Mouse (Mus musculus) forelimb bud, embryonic 11.5 days (tissue): ENCODE measurements around the gene Cep295.
"Not testable (repeated sequence)": the region's sequence is repeated elsewhere in the genome, so short reads cannot be mapped to it uniquely, and the experiment has no call there.

Experiments used
- DNase-seq: peaks from one replicate; pipeline ENCODE4 v3.0.0-alpha.2; 2012; ENCODE audit warnings: low read depth, low spot score

Gene Cep295

GRCm38 (mm10) chr9:15306398-15307119, 51.0 kb downstream of the Cep295 start, which contains the start of gene 4931406C07Rik:
TSS of gene 4931406C07Rik (minus strand) at chr9:15306448.
- peak; percentile 57 for DNase-seq

GRCm38 (mm10) chr9:15305503-15306397, 51.8 kb downstream of the Cep295 start, which contains the start of gene Taf1d:
TSS of gene Taf1d (plus strand) at chr9:15306214.
- DNase-seq, result peak; percentile 94

DNA sequence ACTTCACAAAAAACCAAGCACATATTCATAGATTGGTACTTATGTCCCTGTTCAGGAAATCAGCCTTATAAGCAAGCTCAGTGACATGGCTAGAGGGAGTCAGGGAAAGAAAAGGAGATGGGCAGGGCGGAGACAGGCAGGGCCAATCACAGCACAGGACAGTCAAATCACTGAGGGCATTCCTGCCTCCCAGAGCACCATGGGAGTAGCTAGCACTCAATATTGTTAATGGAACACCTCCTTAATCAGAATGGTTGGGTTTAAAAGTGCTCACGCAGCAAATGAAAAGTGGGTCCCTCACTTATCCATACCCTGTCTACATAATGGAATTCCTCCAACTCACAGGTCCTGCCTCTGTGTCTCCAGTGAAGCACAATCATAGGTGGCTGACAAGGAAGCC, 54.7 kb downstream of the Cep295 start:
- no peak for DNase-seq

DNA sequence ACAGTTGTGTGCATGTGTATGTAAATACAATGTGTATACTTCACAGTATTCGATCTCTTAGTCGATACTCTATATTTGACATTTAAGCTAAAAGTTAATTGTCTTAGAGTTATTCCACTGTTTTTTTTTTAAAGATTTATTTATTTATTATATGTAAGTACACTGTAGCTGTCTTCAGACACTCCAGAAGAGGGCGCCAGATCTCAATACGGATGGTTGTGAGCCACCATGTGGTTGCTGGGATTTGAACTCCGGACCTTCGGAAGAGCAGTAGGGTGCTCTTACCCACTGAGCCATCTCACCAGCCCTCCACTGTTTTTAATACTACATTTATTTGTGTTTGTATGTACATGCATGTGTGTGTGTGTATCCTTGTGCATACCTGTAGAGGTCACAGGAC, 55.6 kb downstream of the Cep295 start:
- not testable (repeated sequence) for DNase-seq

GRCm38 (mm10) chr9:15301399-15301798, 56.2 kb downstream of the Cep295 start:
- DNase-seq, result no peak

DNA sequence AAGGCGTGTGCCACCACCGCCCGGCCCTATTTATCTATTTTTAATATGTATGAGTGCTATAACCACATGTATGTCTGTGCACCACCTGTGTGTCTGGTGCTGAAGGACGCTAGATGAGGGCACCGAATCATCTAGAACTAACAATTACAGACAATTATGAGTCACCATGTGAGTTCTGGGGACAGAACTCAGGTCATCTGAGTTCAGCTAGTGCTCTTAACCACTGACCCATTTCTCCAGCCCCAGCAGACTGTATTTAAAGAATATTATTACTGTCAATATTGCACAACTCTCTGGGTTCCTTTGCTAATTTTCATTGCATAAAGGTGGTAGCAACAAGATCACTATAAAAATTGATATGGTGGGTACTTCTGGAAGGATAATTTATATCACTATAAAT, 57.5 kb downstream of the Cep295 start:
- no peak for DNase-seq

DNA sequence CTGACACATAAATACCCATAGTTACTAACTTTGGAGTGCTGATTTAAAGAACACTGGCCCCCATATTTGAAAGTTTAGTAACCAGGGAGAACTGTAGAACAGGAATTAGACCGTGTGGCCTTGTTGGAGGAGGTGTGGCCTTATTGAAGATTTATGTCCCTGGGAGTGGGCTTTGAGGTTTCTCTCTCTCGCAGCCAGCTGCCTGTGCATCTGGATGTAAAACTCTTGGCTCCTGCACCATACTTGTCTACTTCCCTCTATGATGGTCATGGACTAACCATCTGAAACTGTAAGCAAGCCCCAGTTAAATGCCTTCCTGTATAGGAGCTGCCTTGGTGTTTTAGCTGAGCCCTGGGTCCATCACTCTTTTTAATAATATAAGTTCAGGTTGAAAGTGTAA, 59.1 kb downstream of the Cep295 start:
- DNase-seq, result no peak

DNA sequence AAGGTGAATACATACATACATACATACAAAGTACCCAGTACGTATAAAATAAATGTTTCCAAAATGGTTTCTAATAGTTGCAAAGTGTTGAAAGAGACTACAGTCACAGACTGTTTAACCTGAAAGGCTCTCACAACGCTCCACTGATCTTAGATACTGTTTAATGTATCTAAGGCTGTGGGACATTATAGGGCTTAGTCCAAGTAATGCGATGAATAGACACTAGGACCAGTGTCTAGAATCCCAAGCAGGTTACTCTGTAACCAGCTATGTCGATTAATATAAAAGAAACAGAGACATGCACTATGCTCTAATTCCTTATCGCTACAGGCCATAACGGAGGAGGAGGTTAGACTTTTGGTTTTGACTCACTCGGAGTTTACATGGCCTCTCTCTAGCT, 60.5 kb downstream of the Cep295 start:
- no peak for DNase-seq

- no peak for DNase-seq
Measured at GRCm38 (mm10) chr9:15289251-15289650, 68.3 kb downstream of the Cep295 start.

GRCm38 (mm10) chr9:15288402-15288801, 69.2 kb downstream of the Cep295 start:
- no peak for DNase-seq

- no peak for DNase-seq
Measured at GRCm38 (mm10) chr9:15287846-15288245, 69.7 kb downstream of the Cep295 start.

- DNase-seq, result no peak
Measured at GRCm38 (mm10) chr9:15285443-15285842, 72.1 kb downstream of the Cep295 start.

DNA sequence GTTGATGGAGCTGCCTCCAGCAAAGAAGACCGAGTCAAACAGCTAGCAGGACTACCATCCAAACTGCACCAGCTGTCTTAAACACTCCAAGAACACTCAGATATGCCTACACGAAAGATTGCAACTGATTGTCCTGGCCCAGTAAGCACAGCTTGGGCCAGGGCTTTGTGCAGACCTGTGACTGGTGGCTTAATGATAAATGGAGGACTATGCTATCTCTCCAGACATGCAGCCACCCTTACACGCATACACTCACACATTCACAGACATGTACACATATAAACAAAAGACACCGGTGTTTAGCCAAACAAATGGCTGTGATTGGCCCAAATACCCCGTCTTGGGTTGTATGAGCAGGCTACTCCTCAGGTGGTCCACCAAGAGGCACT, 77.1 kb downstream of the Cep295 start:
- DNase-seq, result peak; percentile 5

- peak; percentile 96 for DNase-seq
Measured at GRCm38 (mm10) chr9:15279649-15280490, 77.7 kb downstream of the Cep295 start, which contains the start of gene Med17. TSS of gene Med17 (minus strand) at chr9:15279931.

DNA sequence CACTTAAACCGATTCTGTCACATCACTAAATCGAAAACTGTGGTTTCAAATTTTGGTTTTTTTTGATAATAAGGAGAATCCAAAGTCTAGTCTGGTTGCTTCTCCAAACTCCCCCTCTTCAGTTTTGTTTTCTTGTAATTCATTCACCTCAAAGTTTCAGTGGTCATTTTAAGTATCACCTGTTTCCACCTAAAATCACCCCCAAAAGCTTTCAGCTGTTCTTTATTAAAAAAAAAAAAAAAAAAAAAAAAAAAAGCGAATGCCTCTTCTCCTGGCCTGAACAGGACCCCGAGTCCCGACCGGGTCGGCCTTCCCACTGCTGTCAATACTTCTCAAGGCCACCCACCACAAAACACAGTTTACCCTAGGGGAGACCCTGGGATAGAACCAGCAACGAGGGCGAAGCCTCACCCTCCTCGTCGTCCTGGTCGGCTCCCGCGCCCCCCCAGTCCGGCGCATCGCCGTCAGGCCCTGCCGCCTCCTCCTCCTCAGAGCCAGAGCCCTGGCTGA, 78.4 kb downstream of the Cep295 start:
- no peak for DNase-seq

DNA sequence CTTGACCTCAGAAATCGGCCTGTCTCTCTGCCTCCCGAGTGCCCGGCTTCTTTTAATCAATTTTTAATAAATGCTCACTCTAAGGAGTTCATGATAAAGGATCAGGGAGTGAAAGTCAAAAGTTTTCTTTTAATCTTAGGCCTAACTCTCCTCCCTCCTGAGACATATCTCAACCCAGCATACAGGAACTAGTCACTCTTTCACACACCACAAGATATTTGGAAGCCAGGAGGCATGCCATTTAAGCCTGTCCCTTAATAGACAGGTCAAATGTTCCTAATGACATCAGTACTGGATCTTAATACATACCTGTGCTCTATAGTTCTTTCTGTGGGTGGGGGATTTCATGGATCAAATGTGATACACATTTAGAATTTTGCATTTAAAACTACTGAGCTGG, 79.2 kb downstream of the Cep295 start:
- DNase-seq, result no peak

GRCm38 (mm10) chr9:15276855-15277254, 80.7 kb downstream of the Cep295 start:
- DNase-seq, result no peak

- DNase-seq, result no peak
Measured at GRCm38 (mm10) chr9:15273981-15274380, 83.6 kb downstream of the Cep295 start.
